Mouse (Mus musculus) urinary bladder, postnatal 36 days (tissue): ENCODE data around the gene Hist2h2ab.
"Not testable (repeated sequence)": the region's sequence is repeated elsewhere in the genome, so short reads cannot be mapped to it uniquely, and the experiment has no call there.

ENCODE experiments used
- DNase-seq, 2 experiments: peaks; one replicate each; pipeline ENCODE4 v3.0.0; 2022; ENCODE audit warnings: low spot score in 2 of 2, mixed read lengths in 1 of 2

Gene Hist2h2ab

GRCm38 (mm10) chr3:96237904-96238511 lies 18.3 kb downstream of the Hist2h2ab start:
- no peak for DNase-seq

GRCm38 (mm10) chr3:96238954-96239793 lies 19.5 kb downstream of the Hist2h2ab start, which contains the start of gene Hist2h3c2:
Gene Hist2h3c2, minus strand, starts transcription at chr3:96239127.
- DNase-seq = peak in 1 of 2 experiments; percentile 43

DNA sequence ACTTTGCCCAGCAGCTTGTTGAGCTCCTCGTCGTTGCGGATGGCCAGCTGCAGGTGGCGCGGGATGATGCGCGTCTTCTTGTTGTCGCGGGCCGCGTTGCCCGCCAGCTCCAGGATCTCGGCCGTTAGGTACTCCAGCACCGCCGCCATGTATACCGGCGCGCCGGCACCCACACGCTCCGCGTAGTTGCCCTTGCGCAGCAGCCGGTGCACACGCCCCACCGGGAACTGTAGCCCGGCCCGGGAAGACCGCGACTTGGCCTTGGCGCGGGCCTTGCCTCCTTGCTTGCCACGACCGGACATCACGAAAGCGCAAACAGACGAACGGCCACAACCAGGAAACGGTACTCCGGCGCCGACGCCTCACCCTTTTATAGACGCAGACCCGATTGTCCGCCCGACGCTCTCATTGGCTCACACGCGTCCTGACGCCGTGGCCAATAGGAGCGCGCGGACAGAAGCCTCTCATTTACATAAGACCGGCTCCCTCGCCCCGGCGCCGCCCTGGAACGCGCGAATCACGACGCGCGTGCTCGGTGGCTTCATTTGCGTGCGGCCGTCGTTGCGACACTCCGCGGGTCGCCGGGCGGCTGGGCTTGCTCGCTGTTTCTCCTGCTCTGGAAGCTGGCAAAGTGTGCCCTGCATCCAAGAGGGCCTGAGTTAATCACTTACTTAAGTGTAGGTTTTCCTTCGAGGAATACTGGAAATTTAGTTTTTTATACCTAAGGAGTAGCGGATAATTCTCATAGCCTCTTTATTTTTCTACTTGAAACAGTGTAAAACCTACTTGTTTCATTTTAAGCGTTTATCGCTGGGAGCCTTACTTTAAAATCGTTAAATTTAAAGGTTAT lies 20.5 kb downstream of the Hist2h2ab start, which contains the start of gene Hist2h2aa2:
Gene Hist2h2aa2, minus strand, starts transcription at position 328 of the 850 bp plus-strand sequence.
- peak; percentile 96 to 97 for DNase-seq

GRCm38 (mm10) chr3:96240799-96241197 lies 21.1 kb downstream of the Hist2h2ab start:
- no peak for DNase-seq

- DNase-seq = no peak
Measured at GRCm38 (mm10) chr3:96243921-96244572, 24.4 kb downstream of the Hist2h2ab start.

DNA sequence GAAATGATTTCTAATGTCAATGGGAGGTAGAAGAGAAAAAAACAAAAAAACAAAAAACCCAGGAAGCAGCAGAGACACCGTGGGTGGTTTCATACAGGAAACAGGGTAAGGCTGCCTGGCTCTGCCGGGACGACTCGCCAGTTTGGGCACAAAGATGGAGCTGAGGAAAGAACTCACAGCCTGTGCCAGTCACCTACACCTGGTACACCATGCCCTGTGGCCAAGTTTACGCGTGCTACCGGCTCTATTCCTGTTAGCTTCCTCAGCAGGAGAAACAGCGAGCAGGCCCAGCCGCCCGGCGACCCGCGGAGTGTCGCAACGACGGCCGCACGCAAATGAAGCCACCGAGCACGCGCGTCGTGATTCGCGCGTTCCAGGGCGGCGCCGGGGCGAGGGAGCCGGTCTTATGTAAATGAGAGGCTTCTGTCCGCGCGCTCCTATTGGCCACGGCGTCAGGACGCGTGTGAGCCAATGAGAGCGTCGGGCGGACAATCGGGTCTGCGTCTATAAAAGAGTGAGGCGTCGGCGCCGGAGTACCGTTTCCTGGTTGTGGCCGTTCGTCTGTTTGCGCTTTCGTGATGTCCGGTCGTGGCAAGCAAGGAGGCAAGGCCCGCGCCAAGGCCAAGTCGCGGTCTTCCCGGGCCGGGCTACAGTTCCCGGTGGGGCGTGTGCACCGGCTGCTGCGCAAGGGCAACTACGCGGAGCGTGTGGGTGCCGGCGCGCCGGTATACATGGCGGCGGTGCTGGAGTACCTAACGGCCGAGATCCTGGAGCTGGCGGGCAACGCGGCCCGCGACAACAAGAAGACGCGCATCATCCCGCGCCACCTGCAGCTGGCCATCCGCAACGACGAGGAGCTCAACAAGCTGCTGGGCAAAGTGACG lies 25.6 kb downstream of the Hist2h2ab start, which contains the start of gene Hist2h2aa1:
Gene Hist2h2aa1, plus strand, starts transcription at position 495 of the 884 bp plus-strand sequence.
- DNase-seq = peak; percentile 77 to 88

GRCm38 (mm10) chr3:96246018-96246417 lies 26.4 kb downstream of the Hist2h2ab start:
- DNase-seq = not testable (repeated sequence)

DNA sequence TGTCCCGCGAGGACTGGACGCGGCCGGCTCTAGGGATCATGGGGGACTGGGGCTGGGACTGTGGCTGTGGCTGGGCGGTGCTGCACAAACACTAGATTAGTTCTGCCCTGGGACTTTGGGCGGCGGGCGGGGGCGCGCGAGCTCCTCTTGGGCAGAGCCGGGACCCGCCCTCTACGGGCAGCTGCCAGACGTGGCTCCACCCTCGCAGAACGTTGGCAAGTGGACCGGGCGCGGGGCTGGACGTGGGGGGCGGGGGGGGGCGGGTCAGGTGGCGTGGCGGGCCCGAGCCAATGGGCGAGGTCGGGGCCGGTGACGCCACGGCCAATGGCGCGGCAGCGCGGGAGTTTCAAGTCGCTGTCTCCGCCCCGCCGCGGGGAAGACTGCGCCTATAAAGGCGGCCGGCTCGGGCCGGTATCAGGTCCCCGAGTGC lies 26.8 kb downstream of the Hist2h2ab start, which contains the start of gene Hist2h3c1:
Gene Hist2h3c1, plus strand, starts transcription at position 259 of the 430 bp plus-strand sequence.
- not testable (repeated sequence) for DNase-seq

- no peak for DNase-seq
Measured at GRCm38 (mm10) chr3:96247356-96248140, 27.9 kb downstream of the Hist2h2ab start.

GRCm38 (mm10) chr3:96248141-96249033 lies 28.7 kb downstream of the Hist2h2ab start:
- no peak for DNase-seq

- no peak for DNase-seq
Measured at GRCm38 (mm10) chr3:96249034-96249345, 29.3 kb downstream of the Hist2h2ab start.

DNA sequence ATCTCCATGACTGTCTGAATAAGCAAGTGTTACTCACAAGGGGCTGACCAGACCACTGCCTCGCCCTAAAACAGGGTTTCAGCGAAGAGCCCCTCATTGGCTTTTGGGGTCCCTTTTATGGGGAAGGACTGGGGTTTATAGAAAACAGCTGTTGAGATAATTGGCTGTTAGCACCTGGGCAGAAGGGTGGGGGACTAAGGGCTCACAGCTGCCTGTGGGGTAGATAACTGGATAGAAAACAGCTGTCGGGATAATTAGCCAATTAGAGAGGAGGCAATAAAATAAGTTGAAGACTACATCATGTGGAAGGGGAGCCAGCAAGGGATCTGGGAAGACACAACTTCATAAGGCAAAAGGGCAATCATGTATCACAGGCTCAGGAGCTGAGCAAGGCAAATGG lies 31.2 kb downstream of the Hist2h2ab start:
- no peak for DNase-seq

DNA sequence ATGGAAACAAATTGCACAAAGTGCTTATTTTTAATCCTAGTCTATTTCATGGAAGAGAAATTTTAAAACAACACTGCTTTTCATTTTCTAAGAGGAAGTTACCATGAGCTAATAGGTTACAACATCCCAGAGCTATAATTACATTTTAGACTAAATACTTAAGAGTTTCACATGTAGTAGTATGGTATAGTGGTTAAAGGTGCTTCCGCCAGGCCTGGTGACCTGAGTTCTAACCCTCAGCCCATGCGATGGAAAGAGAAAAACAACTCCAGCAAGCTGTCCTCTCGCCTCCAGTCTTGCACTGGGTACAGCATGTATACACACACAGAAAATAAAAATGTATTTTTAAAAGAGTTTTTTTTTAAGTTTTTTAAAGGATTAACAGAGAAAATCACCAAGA lies 32.1 kb downstream of the Hist2h2ab start:
- DNase-seq = no peak

GRCm38 (mm10) chr3:96254683-96255355 lies 35.2 kb downstream of the Hist2h2ab start:
- peak; percentile 43 to 49 for DNase-seq

- DNase-seq = no peak
Measured at GRCm38 (mm10) chr3:96255926-96256593, 36.4 kb downstream of the Hist2h2ab start.

GRCm38 (mm10) chr3:96257190-96257589 lies 37.5 kb downstream of the Hist2h2ab start:
- no peak for DNase-seq

DNA sequence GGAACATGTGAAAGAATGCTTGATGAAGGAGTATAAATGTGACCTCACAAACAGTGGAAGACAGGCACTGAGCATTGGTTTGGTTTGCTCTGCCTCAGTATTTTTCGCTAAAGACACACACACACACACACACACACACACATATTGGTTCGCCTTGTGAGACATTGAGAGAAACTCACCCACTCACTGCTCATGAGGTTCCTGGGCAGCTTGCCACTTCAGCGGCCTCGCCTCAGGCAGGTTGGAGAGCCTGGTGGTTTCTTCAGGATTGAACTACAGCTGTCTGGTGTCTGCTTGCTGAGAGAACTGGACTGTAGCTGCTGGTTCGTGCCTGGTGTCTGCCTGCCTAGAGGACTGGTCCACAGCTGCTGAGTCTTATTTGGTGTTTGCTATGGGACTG lies 40.6 kb downstream of the Hist2h2ab start:
- no peak for DNase-seq
